Mouse (Mus musculus): Measurements from ENCODE around the gene Xxylt1.

- TF ChIP-seq CHD2 (IDR thresholded peaks at IDR 0.05; ENCODE audit: low read depth, low read length) (no peak), ZNF384 (IDR thresholded peaks at IDR 0.05; ENCODE audit: low read depth, low read length) (no peak), ZC3H11A (IDR thresholded peaks at IDR 0.05; ENCODE audit: borderline replicate concordance, low read depth, low read length) (no peak), HCFC1 (IDR thresholded peaks at IDR 0.05; ENCODE audit: borderline replicate concordance, insufficient read depth, low read length) (no peak)
Observed at GRCm38 (mm10) chr16:30934205-30934780, 146.9 kb downstream of the Xxylt1 start.
